8 mouse cellular contexts compared by ENCODE assay signal in genomic region chr11:120353500-120354303, GRCm38 (mm10). TPM values are rescaled to one million over a fixed set of nuclear protein-coding genes. Genes with fewer than 3 reads are reported as not detected.
DNase-seq lines count a peak whose midpoint lies in the region; ATAC-seq and TF ChIP-seq lines count a peak whose summit lies in the region.

No protein-coding gene starts in this region.

- H3K4me2 ChIP-seq in hindbrain, embryonic 14.5 days (replicated peaks): 0 out of 2 replicates have a peak overlapping the region, but pooled peaks have one; percentile 7
- H3K4me2 ChIP-seq in myocyte (ENCODE audit: low read depth): peak overlapping the region; percentile 78
- peak overlapping the region; percentile 32 for H3K4me2 ChIP-seq in stomach, postnatal 0 days (replicated peaks; ENCODE audit: low read depth)

- no peak for ATAC-seq in hindbrain, embryonic 14.5 days (ENCODE audit: low FRiP score)
- peak; percentile 78 for ATAC-seq in stomach, postnatal 0 days (ENCODE audit: low FRiP score, low TSS enrichment)

- 27% methylated on average over 26 of the region's 26 CpGs for WGBS in hindbrain, embryonic 14.5 days
- 21% methylated on average over 26 of the region's 26 CpGs for WGBS in stomach, postnatal 0 days

- TF ChIP-seq CTCF in stomach, postnatal 0 days (IDR thresholded peaks at IDR 0.05; ENCODE audit: low read depth): peak; percentile 85

- no peaks in the 10 kb centered on the region for H3K36me3 ChIP-seq in hindbrain, embryonic 14.5 days (replicated peaks; ENCODE audit: control insufficient read depth, insufficient read depth)
- H3K36me3 ChIP-seq in myocyte (ENCODE audit: control insufficient read depth, insufficient read depth): no peaks in the 10 kb centered on the region
- no peaks in the 10 kb centered on the region for H3K36me3 ChIP-seq in stomach, postnatal 0 days (ENCODE audit: control insufficient read depth, insufficient read depth, low read length)

- peaks cover 45% of the 10 kb centered on the region for H3K4me1 ChIP-seq in hindbrain, embryonic 14.5 days (replicated peaks; ENCODE audit: control insufficient read depth, insufficient read depth, low read length)
- peaks cover 20% of the 10 kb centered on the region for H3K4me1 ChIP-seq in stomach, postnatal 0 days (replicated peaks; ENCODE audit: control insufficient read depth, insufficient read depth)

- H3ac ChIP-seq in myocyte (ENCODE audit: control insufficient read depth, insufficient read length): no peak overlapping the region

- no peaks in the 10 kb centered on the region for H3K9me3 ChIP-seq in hindbrain, embryonic 14.5 days (ENCODE audit: control insufficient read depth, low read length)
- H3K9me3 ChIP-seq in stomach, postnatal 0 days (ENCODE audit: control insufficient read depth, low read length): no peaks in the 10 kb centered on the region

- no peak overlapping the region for H3K27ac ChIP-seq in hindbrain, embryonic 14.5 days
- H3K27ac ChIP-seq in stomach, postnatal 0 days (replicated peaks): peak overlapping the region; percentile 100

- DNase-seq in layer of hippocampus, adult 9-11 months: peak; percentile 70
- no peak for DNase-seq in layer of hippocampus, adult 18-20 months (ENCODE audit: low spot score in 2 of 2)
- DNase-seq in c-Kit-positive CD71-positive TER-119-negative erythroid progenitor cells, embryonic 14.5 days (ENCODE audit: low read depth): peak; percentile 74
- DNase-seq in forelimb bud, embryonic 11.5 days (ENCODE audit: low read depth, low spot score): peak; percentile 43
- DNase-seq in hindbrain, embryonic 14.5 days (ENCODE audit: low spot score): no peak
- DNase-seq in liver: peak; percentile 96
- DNase-seq in stomach, postnatal 0 days (ENCODE audit: low spot score): peak; percentile 96

- H3K27me3 ChIP-seq in hindbrain, embryonic 14.5 days (ENCODE audit: control insufficient read depth, insufficient read depth, low read length): no peaks in the 10 kb centered on the region
- no peaks in the 10 kb centered on the region for H3K27me3 ChIP-seq in myocyte (ENCODE audit: control insufficient read depth, insufficient read depth, insufficient read length)
- no peaks in the 10 kb centered on the region for H3K27me3 ChIP-seq in stomach, postnatal 0 days (ENCODE audit: control insufficient read depth, insufficient read depth, low read length)

- no peak overlapping the region for H3K4me3 ChIP-seq in hindbrain, embryonic 14.5 days (replicated peaks; ENCODE audit: low read length)
- no peak overlapping the region for H3K4me3 ChIP-seq in myocyte
- H3K4me3 ChIP-seq in stomach, postnatal 0 days (ENCODE audit: low read depth, low read length): no peak overlapping the region

- H3K79me2 ChIP-seq in myocyte (ENCODE audit: control insufficient read depth, insufficient read depth): peaks cover 10% of the 10 kb centered on the region

- peak; percentile 35 for TF ChIP-seq POLR2A in myocyte (IDR thresholded peaks at IDR 0.05; ENCODE audit: insufficient read length, low read depth)

- TF ChIP-seq EP300 in stomach, postnatal 0 days (optimal IDR thresholded peaks at IDR 0.05): peak; percentile 43

- peak overlapping the region; percentile 6; the same call in 1 of the 2 replicates for H3K9ac ChIP-seq in hindbrain, embryonic 14.5 days
- H3K9ac ChIP-seq in stomach, postnatal 0 days (ENCODE audit: low read length): 0 out of 2 replicates have a peak overlapping the region, but pooled peaks have one; percentile 14

TF ChIP-seq in myocyte, 11 proteins besides CTCF, POLR2A, EP300 and RAD21:
- no peak for TF ChIP-seq E2F4 (IDR thresholded peaks at IDR 0.05; ENCODE audit: insufficient read depth)
- TF ChIP-seq SRF (IDR thresholded peaks at IDR 0.05; ENCODE audit: control insufficient read depth, insufficient read length, low read depth): no peak
- TF ChIP-seq MAX (IDR thresholded peaks at IDR 0.05; ENCODE audit: low read depth): no peak
- peak; percentile 44 for TF ChIP-seq TCF3 (IDR thresholded peaks at IDR 0.05; ENCODE audit: insufficient read length, low read depth)
- no peak for TF ChIP-seq REST (IDR thresholded peaks at IDR 0.05; ENCODE audit: insufficient read depth, insufficient read length)
- peak; percentile 26 for TF ChIP-seq TCF12 (IDR thresholded peaks at IDR 0.05; ENCODE audit: insufficient read depth, poor library complexity, severe bottlenecking)
- TF ChIP-seq POLR2AphosphoS2 (IDR thresholded peaks at IDR 0.05; ENCODE audit: insufficient read length, low read depth): peak; percentile 63
- peak in 2 of 3 experiments; percentile 26 to 82 for TF ChIP-seq MYOD1 (IDR thresholded peaks at IDR 0.05; ENCODE audit: control insufficient read depth in 1 of 3, insufficient read length in 2 of 3, low read depth in 2 of 3)
- peak in 2 of 3 experiments; percentile 9 to 68 for TF ChIP-seq MYOG (IDR thresholded peaks at IDR 0.05; ENCODE audit: control insufficient read depth in 1 of 3, insufficient read depth in 1 of 3, insufficient read length in 2 of 3, low read depth in 2 of 3)
- TF ChIP-seq USF1 (IDR thresholded peaks at IDR 0.05; ENCODE audit: low read depth): no peak
- TF ChIP-seq CEBPB (IDR thresholded peaks at IDR 0.05; ENCODE audit: insufficient read depth, poor library complexity, severe bottlenecking): no peak

RNA-seq across cellular contexts. Expression of gene Actg1, which starts 5.4 kb away (rescaled TPM):
- 1,000 to 10,000 TPM; 1,279 to 1,291 TPM for total RNA-seq in layer of hippocampus, adult 18-20 months (2021)
- 4,053 and 4,080 TPM in 2 replicates for polyA plus RNA-seq in hindbrain, embryonic 14.5 days (2014; fragmentation: Nextera tagmentation; extraction: Ambion mirVana)
- polyA plus RNA-seq in myocyte (2012; fragmentation: generic; extraction: Trizol): 2,358 TPM
- 2,268 and 2,377 TPM in 2 replicates for polyA plus RNA-seq in stomach, postnatal 0 days (2015; fragmentation: Nextera tagmentation; extraction: Ambion mirVana)

RNA-seq across cellular contexts. Expression of gene Fscn2, which starts 7.6 kb away (rescaled TPM):
- under 1 TPM in 1 of 2 experiments, not detected in 1; 0.61 TPM for total RNA-seq in layer of hippocampus, adult 18-20 months (2021)
- 1.6 and 2.2 TPM in 2 replicates for polyA plus RNA-seq in hindbrain, embryonic 14.5 days (2014; fragmentation: Nextera tagmentation; extraction: Ambion mirVana)
- 1.1 TPM for polyA plus RNA-seq in myocyte (2012; fragmentation: generic; extraction: Trizol)
- polyA plus RNA-seq in stomach, postnatal 0 days (2015; fragmentation: Nextera tagmentation; extraction: Ambion mirVana): 0.41 and 0.47 TPM in 2 replicates

RNA-seq across cellular contexts. Expression of gene Faap100, which starts 24.9 kb away (rescaled TPM):
- total RNA-seq in layer of hippocampus, adult 18-20 months (2021): 10 to 100 TPM; 16.7 to 18.4 TPM
- polyA plus RNA-seq in hindbrain, embryonic 14.5 days (2014; fragmentation: Nextera tagmentation; extraction: Ambion mirVana): 85.6 and 90.1 TPM in 2 replicates
- polyA plus RNA-seq in myocyte (2012; fragmentation: generic; extraction: Trizol): 12.3 TPM
- polyA plus RNA-seq in stomach, postnatal 0 days (2015; fragmentation: Nextera tagmentation; extraction: Ambion mirVana): 14.3 and 15.3 TPM in 2 replicates

Comparison
In these comparisons a context has a peak if more than half of its experiments do, and no peak if none do; other contexts are left out.
1. DNase-seq: peak in layer of hippocampus, adult 9-11 months (single experiment), c-Kit-positive CD71-positive TER-119-negative erythroid progenitor cells, embryonic 14.5 days (single experiment), forelimb bud, embryonic 11.5 days (single experiment), liver (single experiment) and stomach, postnatal 0 days (single experiment); none in layer of hippocampus, adult 18-20 months (0 of 2) and hindbrain, embryonic 14.5 days (single experiment).
2. H3K4me2 ChIP-seq: peak in every context shown above with its lines; median percentile 78 in myocyte; 32 in stomach, postnatal 0 days; 7 in hindbrain, embryonic 14.5 days.